Mouse (Mus musculus): ENCODE measurements at regions not wholly inside any gene's neighbourhood (a gene's known extent, or its start where the extent isn't known, plus 50 kb on each side); places are given as distances from the start of the nearest gene placed in this dataset.

GRCm38 (mm10) chr1:137906883-137907282 lies 268.6 kb downstream of the Ptprc start:
- TF ChIP-seq POLR2A (IDR thresholded peaks at IDR 0.05; ENCODE audit: borderline replicate concordance, extremely low read depth, low read depth, low read length) = no peak
- no peak for TF ChIP-seq CTCF (IDR thresholded peaks at IDR 0.05; ENCODE audit: insufficient read depth, low read length)

Measured in lung, adult 2 months (tissue).